Mouse (Mus musculus) embryonic facial prominence, embryonic 10.5 days (tissue): ENCODE data around the gene Scgb1c1. TPM values are rescaled to one million over a fixed set of nuclear protein-coding genes. Genes with fewer than 3 reads are reported as not detected.
A peak's percentile ranks its signal among the peaks of the same experiment; 100 is the strongest.

Source experiments
- DNase-seq: peaks from one replicate; pipeline ENCODE4 v3.0.0-alpha.2; 2017; ENCODE audit warnings: low spot score
- H3K27ac ChIP-seq: fragments of 300-500 bp; sonication (generic); replicated peaks from 2 replicates; pipeline ENCODE4 v1.5.1; 2016; ENCODE audit warnings: mild to moderate bottlenecking
- H3K27me3 ChIP-seq: fragments of 300-500 bp; sonication (generic); replicated peaks from 2 replicates; pipeline ENCODE4 v1.6.1; 2016; ENCODE audit warnings: low read depth, mild to moderate bottlenecking; ENCODE audit not compliant: poor library complexity, severe bottlenecking
- H3K36me3 ChIP-seq: fragments of 300-500 bp; sonication (generic); replicated peaks from 2 replicates; pipeline ENCODE4 v1.6.1; 2016; ENCODE audit warnings: mild to moderate bottlenecking, moderate library complexity
- H3K4me1 ChIP-seq: fragments of 300-500 bp; sonication (generic); 2 replicates; pipeline ENCODE4 v1.6.1; 2016
- H3K4me3 ChIP-seq: fragments of 300-500 bp; sonication (generic); 2 replicates; pipeline ENCODE4 v1.5.1; 2016; ENCODE audit warnings: mild to moderate bottlenecking, moderate library complexity
- H3K9me3 ChIP-seq: fragments of 300-500 bp; sonication (generic); 2 replicates; pipeline ENCODE4 v1.6.1; 2016; ENCODE audit warnings: mild to moderate bottlenecking
- WGBS: fragments of 180-500 bp; shearing (Covaris S2); methylation state at CpG from one replicate; pipeline ENCODE4 v1.1.7; 2016; 5-methylcytosine and 5-hydroxymethylcytosine counted together
- polyA plus RNA-seq: library from polyadenylated mRNA; unstranded; fragments of >200 nt; fragmentation: Nextera tagmentation; extraction: Ambion mirVana; gene quantifications from 2 replicates; pipeline ENCODE4 v1.2.1, GENCODE M21; 2016

Scgb1c1 gene
- not detected in 2 replicates for polyA plus RNA-seq

DNA sequence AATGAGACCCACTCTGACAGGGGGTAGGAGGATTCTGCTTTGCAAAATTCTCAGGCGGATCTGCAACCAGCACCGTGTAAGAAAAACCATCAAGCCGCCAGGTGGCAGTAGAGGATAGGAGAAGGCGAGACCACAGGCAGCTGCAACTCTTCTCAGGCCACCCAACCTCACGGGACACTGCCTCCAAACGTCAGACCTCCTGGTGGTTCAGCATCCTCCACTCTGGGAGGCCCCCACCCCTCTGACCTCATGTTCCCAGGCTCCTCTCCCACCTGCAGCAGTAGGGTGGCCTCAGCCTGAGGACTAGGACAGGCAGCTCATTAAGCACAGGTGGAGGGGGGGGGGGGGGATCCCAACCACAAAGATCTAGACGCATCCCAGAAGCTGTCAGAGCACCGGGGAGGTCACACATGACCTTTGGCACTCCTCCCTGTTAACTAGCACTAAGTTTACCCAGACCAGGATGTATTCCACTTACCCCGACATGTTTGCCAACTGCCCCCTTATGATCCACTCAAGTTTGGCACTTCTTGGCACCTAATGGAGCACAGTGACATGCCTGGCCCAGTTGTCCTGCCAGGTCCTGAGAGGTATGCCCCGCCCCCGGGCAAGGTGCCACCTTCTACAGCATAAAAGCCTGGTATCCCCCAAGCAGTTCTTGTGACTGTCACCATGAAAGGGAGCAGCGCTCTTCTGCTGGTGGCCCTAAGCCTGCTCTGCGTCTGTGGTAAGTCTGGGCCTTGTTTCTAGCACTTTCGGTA is at the start of gene Scgb1c1:
Gene Scgb1c1 (plus strand): TSS at position 643 of the 761 bp plus-strand sequence.
- DNase-seq = peak; percentile 90
- Histone ChIP-seq H3K9me3 (no peaks in the 10 kb centered on the region), H3K27me3 (peaks cover 44% of the 10 kb centered on the region), H3K4me3 (no peak within 1 kb of the TSS), H3K36me3 (no peaks in the 10 kb centered on the region), H3K4me1 (peaks cover 10% of the 10 kb centered on the region), H3K27ac (no peak within 1 kb of the TSS)
- WGBS = 34% methylated on average over 14 of the region's 14 CpGs

DNA sequence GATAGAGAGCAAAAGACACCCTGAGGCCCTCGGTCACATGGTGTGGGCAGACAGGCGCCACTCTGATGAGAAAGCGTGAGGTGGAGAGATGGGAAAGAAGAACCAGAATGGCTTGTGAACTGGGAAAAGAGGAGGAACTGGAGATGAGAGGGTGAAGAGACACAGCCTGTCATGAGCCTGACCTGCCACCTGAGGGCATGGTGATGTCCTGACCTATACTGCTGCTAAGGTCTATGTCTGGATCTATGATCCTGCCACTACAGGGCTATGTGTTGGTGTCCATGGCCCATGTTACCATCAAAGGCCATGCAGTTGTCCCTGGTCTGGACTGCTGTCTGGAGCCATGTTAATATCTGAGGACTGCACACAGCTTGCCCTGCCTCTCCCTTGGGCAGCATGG is 47.7 kb upstream of the Scgb1c1 start:
- DNase-seq = no peak
- Histone ChIP-seq H3K36me3 (no peaks in the 10 kb centered on the region), H3K27me3 (no peaks in the 10 kb centered on the region), H3K4me1 (no peaks in the 10 kb centered on the region), H3K27ac (no peak overlapping the region), H3K9me3 (no peaks in the 10 kb centered on the region), H3K4me3 (no peak overlapping the region)
- 76% methylated on average over 3 of the region's 3 CpGs for WGBS

DNA sequence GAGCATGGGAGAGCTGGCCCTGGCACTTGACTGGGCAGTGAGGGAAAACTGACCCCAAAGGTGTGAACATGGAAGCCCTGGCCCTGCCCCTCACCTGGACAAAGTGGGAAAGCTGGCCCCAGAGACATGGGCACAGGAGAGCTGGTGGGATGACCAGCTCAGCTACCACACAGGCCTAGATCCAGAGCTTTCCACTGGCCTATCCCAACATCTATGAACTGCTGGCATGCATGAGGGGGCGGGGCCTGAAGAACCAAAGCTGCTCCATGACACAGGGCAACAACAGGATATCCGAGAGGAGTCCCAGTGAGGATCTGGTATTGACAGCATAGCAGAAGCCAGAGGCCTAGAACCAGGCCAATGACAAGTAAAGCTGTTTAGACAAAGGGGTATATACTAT is 47.1 kb upstream of the Scgb1c1 start:
- H3K4me1 ChIP-seq = no peaks in the 10 kb centered on the region
- DNase-seq = no peak
- no peak overlapping the region for H3K4me3 ChIP-seq
- no peaks in the 10 kb centered on the region for H3K27me3 ChIP-seq
- H3K9me3 ChIP-seq = no peaks in the 10 kb centered on the region
- H3K27ac ChIP-seq = no peak overlapping the region
- 72% methylated on average over 2 of the region's 2 CpGs for WGBS
- no peaks in the 10 kb centered on the region for H3K36me3 ChIP-seq

DNA sequence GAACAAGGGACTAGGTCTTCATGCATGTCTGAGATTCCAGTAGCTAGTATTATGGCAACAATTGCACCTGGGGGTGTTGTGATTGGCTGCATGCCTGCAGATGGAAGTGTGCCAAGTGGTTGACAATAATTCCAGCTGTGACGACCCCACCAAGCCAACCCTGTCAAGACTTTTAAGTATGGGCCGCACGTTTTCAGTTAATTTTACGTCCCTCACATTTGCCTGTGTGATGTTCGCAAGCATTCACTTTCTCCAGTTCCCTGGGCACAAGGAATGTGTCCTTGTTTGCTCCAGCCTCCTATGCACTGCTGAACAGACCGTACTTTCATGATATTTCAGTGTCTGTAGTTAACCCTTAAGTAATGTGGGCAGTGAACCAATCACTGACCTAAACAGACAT is 42.7 kb upstream of the Scgb1c1 start:
- H3K36me3 ChIP-seq = no peaks in the 10 kb centered on the region
- H3K27me3 ChIP-seq = no peaks in the 10 kb centered on the region
- 86% methylated on average over 6 of the region's 6 CpGs for WGBS
- H3K4me3 ChIP-seq = no peak overlapping the region
- H3K27ac ChIP-seq = no peak overlapping the region
- no peaks in the 10 kb centered on the region for H3K9me3 ChIP-seq
- H3K4me1 ChIP-seq = no peaks in the 10 kb centered on the region
- DNase-seq = no peak

DNA sequence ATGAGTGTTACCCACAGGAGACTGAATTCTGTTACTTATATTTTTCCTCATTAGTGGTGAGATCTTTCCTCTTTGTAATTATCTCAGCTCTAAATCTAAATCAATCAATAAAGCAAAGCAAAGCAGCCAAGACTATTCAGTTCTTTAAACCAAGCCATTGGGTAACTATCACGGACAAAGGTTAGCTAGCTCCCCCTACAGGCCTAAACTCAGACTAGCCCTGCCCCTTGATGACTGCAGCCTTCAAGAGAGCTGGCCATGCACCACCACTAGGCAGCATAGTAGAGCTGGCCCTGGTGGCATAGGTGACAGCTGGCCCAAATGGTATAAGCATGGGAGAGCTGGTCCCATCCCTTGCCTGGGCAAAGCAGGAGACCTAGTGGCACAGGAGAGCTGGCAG is 39.6 kb upstream of the Scgb1c1 start:
- peak; percentile 15 for DNase-seq
- 9% methylated on average over 1 of the region's 1 CpGs for WGBS
- Histone ChIP-seq H3K9me3 (no peaks in the 10 kb centered on the region), H3K4me3 (no peak overlapping the region), H3K36me3 (peaks cover 5% of the 10 kb centered on the region), H3K27me3 (no peaks in the 10 kb centered on the region), H3K4me1 (no peaks in the 10 kb centered on the region), H3K27ac (no peak overlapping the region)

DNA sequence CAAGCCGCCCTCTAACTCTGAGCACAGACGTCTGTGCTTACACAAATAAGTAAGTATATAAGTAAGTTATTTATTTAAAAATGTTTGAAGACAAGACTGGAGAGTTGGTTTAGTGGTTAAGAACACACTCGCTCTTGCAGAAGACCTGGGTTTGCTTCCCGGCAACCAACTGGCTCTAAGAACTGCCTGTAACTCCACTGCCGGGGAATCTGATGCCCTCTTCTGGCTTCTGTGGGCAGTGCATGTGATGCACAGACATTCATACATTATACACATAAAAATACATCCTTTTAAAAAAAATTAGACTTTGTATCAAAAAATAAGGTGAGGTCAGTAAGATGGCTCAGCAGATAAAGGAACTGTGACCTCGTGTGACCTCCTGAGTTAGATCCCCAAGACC is 34.9 kb upstream of the Scgb1c1 start:
- H3K36me3 ChIP-seq = peaks cover 30% of the 10 kb centered on the region
- no peak overlapping the region for H3K27ac ChIP-seq
- DNase-seq = no peak
- H3K4me3 ChIP-seq = no peak overlapping the region
- H3K27me3 ChIP-seq = no peaks in the 10 kb centered on the region
- no peaks in the 10 kb centered on the region for H3K9me3 ChIP-seq
- 92% methylated on average over 6 of the region's 6 CpGs for WGBS
- H3K4me1 ChIP-seq = no peaks in the 10 kb centered on the region

DNA sequence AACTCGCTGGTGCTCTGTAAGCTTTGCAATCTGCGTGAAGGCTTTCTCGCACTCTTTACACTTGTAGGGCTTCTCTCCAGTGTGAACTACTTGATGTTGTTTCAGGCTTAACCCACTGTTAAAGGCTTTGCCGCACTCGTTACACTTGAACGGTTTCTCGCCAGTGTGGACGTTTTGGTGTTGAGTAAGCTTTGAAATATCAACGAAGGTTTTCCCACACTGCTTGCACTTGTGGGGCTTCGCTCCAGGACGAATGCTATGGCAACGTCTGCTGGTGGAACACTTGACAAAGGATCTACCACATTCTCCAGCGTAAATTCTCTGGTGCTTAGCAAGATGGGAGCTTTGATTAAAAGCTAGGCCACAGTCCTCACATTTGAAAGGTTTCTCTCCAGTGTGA is 33.6 kb upstream of the Scgb1c1 start:
- no peaks in the 10 kb centered on the region for H3K9me3 ChIP-seq
- H3K36me3 ChIP-seq = peaks cover 30% of the 10 kb centered on the region
- no peaks in the 10 kb centered on the region for H3K4me1 ChIP-seq
- no peak overlapping the region for H3K4me3 ChIP-seq
- no peak for DNase-seq
- H3K27ac ChIP-seq = no peak overlapping the region
- WGBS = 93% methylated on average over 13 of the region's 13 CpGs
- H3K27me3 ChIP-seq = no peaks in the 10 kb centered on the region

DNA sequence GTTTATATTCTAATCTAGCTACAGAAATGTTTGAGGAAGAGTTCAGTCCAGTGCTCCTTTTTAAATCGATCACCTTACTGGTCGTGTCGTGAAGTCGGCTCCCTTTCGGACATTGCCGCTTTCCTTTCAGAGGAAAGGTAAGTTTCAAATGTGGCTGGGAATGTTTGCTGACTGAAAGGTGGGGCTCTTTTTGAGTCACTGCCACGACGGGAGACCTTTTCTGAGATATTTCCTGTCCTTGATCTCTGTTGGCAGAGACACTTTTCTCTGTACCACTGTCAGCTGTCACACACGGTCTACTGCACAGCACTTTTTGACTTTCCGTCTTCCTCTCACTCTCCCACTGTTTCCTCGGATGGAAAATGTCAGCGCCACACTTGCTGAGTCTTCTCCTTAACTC is 32.5 kb upstream of the Scgb1c1 start:
- Histone ChIP-seq H3K9me3 (no peaks in the 10 kb centered on the region), H3K27ac (no peak overlapping the region), H3K4me3 (no peak overlapping the region), H3K27me3 (no peaks in the 10 kb centered on the region), H3K4me1 (no peaks in the 10 kb centered on the region), H3K36me3 (peaks cover 30% of the 10 kb centered on the region)
- no peak for DNase-seq
- WGBS = 91% methylated on average over 12 of the region's 12 CpGs

DNA sequence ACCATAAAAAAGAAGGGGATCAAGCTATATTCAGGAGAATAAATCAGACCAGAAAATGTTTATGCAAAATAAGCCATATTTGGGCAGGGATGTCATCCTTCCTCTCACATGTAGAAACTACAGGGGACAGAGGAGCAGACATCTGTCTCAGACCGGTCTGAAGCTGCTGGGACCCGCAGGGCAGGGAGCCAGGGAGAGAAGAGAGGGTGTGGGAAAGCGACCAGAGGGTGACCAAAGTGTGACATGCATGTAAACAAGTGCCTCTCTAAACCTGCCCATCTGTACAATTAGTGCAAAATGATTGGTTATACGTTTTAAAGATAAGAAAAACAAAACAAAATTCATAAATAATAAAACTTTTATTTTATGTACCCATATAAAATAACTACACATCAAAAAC is 25.2 kb upstream of the Scgb1c1 start:
- Histone ChIP-seq H3K4me1 (peaks cover 7% of the 10 kb centered on the region; the same call in 1 of the 2 replicates), H3K36me3 (no peaks in the 10 kb centered on the region), H3K27me3 (peaks cover 4% of the 10 kb centered on the region), H3K27ac (no peak overlapping the region), H3K4me3 (no peak overlapping the region), H3K9me3 (no peaks in the 10 kb centered on the region)
- no peak for DNase-seq
- WGBS = 82% methylated on average over 4 of the region's 4 CpGs

DNA sequence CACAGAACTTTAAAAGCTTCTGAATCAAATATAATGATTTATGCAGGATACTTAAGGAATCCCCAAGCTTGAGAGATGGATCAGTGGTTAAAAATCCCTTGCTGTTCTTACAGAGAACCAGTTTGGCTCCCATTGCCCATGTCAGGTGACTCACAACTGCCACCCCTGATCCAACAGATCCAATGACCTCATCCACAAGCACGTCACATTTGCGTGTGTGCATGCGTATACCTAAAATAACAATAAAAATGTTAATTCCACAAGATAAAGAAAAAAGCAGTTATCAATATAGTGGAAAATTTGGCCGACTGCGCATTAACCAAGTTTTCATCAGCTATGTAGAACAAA is 24.1 kb upstream of the Scgb1c1 start:
- Histone ChIP-seq H3K4me3 (peak overlapping the region; percentile 70), H3K9me3 (no peaks in the 10 kb centered on the region), H3K27me3 (peaks cover 4% of the 10 kb centered on the region), H3K4me1 (peaks cover 7% of the 10 kb centered on the region; the same call in 1 of the 2 replicates), H3K27ac (no peak overlapping the region; the same call in 1 of the 2 replicates), H3K36me3 (no peaks in the 10 kb centered on the region)
- no peak for DNase-seq
- WGBS = 46% methylated on average over 5 of the region's 5 CpGs

DNA sequence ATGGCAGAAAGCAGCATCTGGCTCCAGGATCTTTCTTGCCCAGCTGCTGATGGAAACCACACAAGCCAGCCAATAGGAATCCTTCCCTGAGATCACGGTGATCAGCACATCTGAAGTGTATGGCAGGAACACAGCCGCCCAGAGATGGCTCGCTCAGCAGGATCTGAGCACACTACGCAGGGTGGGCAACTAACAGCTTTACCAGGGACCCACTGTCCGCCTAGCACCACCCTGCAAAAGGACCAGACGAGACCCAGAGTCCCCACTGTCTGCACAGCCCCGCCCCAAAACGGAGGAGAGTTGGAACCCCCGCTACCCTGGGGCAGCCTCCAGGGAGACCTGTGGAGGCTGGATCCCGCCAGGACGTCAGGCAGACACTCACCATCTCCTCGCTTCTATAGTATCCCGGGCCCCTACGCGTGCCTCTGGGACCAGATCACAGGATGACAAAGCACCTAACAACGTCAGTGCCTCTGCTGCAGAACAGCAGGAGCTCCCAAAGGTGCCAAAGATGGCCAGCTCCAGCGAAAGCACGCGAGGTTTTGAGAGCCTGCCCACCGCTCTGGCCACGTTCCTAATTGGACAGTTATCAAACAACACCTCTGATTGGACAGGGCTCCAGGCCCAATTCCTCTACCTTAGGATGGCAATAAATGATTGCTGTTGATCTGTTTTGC is 23.6 kb upstream of the Scgb1c1 start, which contains the start of gene Zfp941:
Gene Zfp941 (minus strand): TSS at position 526 of the 677 bp plus-strand sequence.
- peak within 1 kb of the TSS; percentile 70 for H3K4me3 ChIP-seq
- DNase-seq = peak; percentile 76
- H3K9me3 ChIP-seq = no peaks in the 10 kb centered on the region
- peaks cover 7% of the 10 kb centered on the region; the same call in 1 of the 2 replicates for H3K4me1 ChIP-seq
- peaks cover 4% of the 10 kb centered on the region for H3K27me3 ChIP-seq
- H3K36me3 ChIP-seq = no peaks in the 10 kb centered on the region
- under 1% methylated on average over 21 of the region's 21 CpGs for WGBS
- H3K27ac ChIP-seq = peak within 1 kb of the TSS; percentile 71

DNA sequence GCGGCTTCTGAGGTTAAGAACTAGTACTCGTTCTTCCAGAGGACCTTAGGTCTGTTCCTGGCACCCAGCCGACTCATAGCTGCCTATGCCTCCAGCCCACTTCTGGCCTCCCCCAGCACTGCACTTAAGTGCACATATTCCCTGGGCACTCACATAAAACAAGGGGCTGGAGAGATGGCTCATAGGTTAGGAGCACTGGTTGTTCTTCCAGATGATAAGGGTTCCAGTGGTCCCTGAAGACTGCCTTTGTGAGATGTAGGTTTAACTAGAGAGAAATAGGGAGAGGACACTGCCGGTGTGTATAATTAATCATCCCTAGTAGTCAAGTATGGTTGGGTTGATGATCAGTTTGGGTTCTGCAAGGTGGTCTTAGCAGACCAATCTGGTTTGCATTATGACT is 22.6 kb upstream of the Scgb1c1 start:
- Histone ChIP-seq H3K27ac (no peak overlapping the region), H3K9me3 (no peaks in the 10 kb centered on the region), H3K4me1 (peaks cover 7% of the 10 kb centered on the region; the same call in 1 of the 2 replicates), H3K4me3 (no peak overlapping the region), H3K27me3 (peaks cover 4% of the 10 kb centered on the region), H3K36me3 (no peaks in the 10 kb centered on the region)
- DNase-seq = no peak
- 92% methylated on average over 4 of the region's 4 CpGs for WGBS
